Mouse (Mus musculus) adrenal gland, postnatal 10 days (tissue): ENCODE measurements around the gene Ctnnd2. TPM values are rescaled to one million over a fixed set of nuclear protein-coding genes. Genes with fewer than 3 reads are reported as not detected.

Experiments used
- DNase-seq: peaks from one replicate; pipeline ENCODE4 v3.0.0; 2021; ENCODE audit warnings: mixed read lengths
- total RNA-seq, 2 experiments: library from RNA; stranded (reverse); gene quantifications; 2 replicates each; pipeline ENCODE4 v1.2.3; 2021

Ctnnd2 gene
- total RNA-seq, 2 experiments from 2014 or later = 3.4 to 5.5 TPM

GRCm38 (mm10) chr15:30719226-30719625 is 546.8 kb downstream of the Ctnnd2 start:
- DNase-seq = no peak

- no peak for DNase-seq
These were observed 548.7 kb downstream of the Ctnnd2 start for GRCm38 (mm10) chr15:30721098-30721497.

- DNase-seq = no peak
These were observed 553.7 kb downstream of the Ctnnd2 start for GRCm38 (mm10) chr15:30726066-30726465.

- DNase-seq = no peak
These were observed 565.8 kb downstream of the Ctnnd2 start for GRCm38 (mm10) chr15:30738178-30738577.

- DNase-seq = peak; percentile 70
These were observed 568.3 kb downstream of the Ctnnd2 start for GRCm38 (mm10) chr15:30740728-30741127.

- DNase-seq = no peak
These were observed 585.6 kb downstream of the Ctnnd2 start for GRCm38 (mm10) chr15:30757991-30758390.

- no peak for DNase-seq
These were observed 589.8 kb downstream of the Ctnnd2 start for GRCm38 (mm10) chr15:30762211-30762610.

GRCm38 (mm10) chr15:30762695-30763285 is 590.4 kb downstream of the Ctnnd2 start:
- no peak for DNase-seq

- no peak for DNase-seq
These were observed 604.5 kb downstream of the Ctnnd2 start for GRCm38 (mm10) chr15:30776931-30777330.

GRCm38 (mm10) chr15:30777801-30778200 is 605.4 kb downstream of the Ctnnd2 start:
- no peak for DNase-seq

- DNase-seq = no peak
These were observed 607.5 kb downstream of the Ctnnd2 start for GRCm38 (mm10) chr15:30779903-30780302.

- DNase-seq = no peak
These were observed 608.6 kb downstream of the Ctnnd2 start for GRCm38 (mm10) chr15:30780977-30781376.

GRCm38 (mm10) chr15:30785706-30786320 is 613.4 kb downstream of the Ctnnd2 start:
- DNase-seq = no peak

- no peak for DNase-seq
These were observed 620.9 kb downstream of the Ctnnd2 start for GRCm38 (mm10) chr15:30793260-30793659.

GRCm38 (mm10) chr15:30795723-30796122 is 623.3 kb downstream of the Ctnnd2 start:
- DNase-seq = no peak

- no peak for DNase-seq
These were observed 655.3 kb downstream of the Ctnnd2 start for GRCm38 (mm10) chr15:30827424-30828263.

GRCm38 (mm10) chr15:30857277-30858176 is 685.1 kb downstream of the Ctnnd2 start:
- no peak for DNase-seq

- DNase-seq = no peak
These were observed 695.0 kb downstream of the Ctnnd2 start for GRCm38 (mm10) chr15:30867429-30867828.

- no peak for DNase-seq
These were observed 697.5 kb downstream of the Ctnnd2 start for GRCm38 (mm10) chr15:30869673-30870512.

- DNase-seq = no peak
These were observed 703.1 kb downstream of the Ctnnd2 start for GRCm38 (mm10) chr15:30875523-30875922.

GRCm38 (mm10) chr15:30884692-30885334 is 712.4 kb downstream of the Ctnnd2 start:
- no peak for DNase-seq
